Mouse (Mus musculus) testis, adult 2 months (tissue): Measurements from ENCODE around the gene Polr2a. TPM values are rescaled to one million over a fixed set of nuclear protein-coding genes. Genes with fewer than 3 reads are reported as not detected.
A peak's percentile ranks its signal among the peaks of the same experiment; 100 is the strongest.

ENCODE experiments used
- H3K27ac ChIP-seq: fragments of 200-500 bp; 2 replicates; pipeline ENCODE4 v1.5.1; 2012; ENCODE audit warnings: low read depth, low read length; ENCODE audit not compliant: control insufficient read depth, insufficient read depth
- H3K27me3 ChIP-seq: fragments of 200-500 bp; 2 replicates; pipeline ENCODE4 v1.6.1; 2012; ENCODE audit warnings: mild to moderate bottlenecking, low read length, moderate library complexity; ENCODE audit not compliant: control insufficient read depth, insufficient read depth
- H3K36me3 ChIP-seq: fragments of 200-500 bp; 2 replicates; pipeline ENCODE4 v1.6.1; 2012; ENCODE audit warnings: mild to moderate bottlenecking, low read length; ENCODE audit not compliant: control insufficient read depth, insufficient read depth
- H3K4me1 ChIP-seq: fragments of 200-500 bp; 2 replicates; pipeline ENCODE4 v1.6.1; 2012; ENCODE audit warnings: low read length; ENCODE audit not compliant: control insufficient read depth, insufficient read depth
- H3K4me3 ChIP-seq: fragments of 200-500 bp; 2 replicates; pipeline ENCODE4 v1.5.1; 2012; ENCODE audit warnings: low read depth, mild to moderate bottlenecking, low read length, moderate library complexity, mixed read lengths; ENCODE audit not compliant: control insufficient read depth
- CTCF ChIP-seq: fragments of 200-500 bp; IDR thresholded peaks from 2 replicates; pipeline ENCODE4 v1.5.1; 2012; ENCODE audit warnings: low read depth, mild to moderate bottlenecking, inconsistent platforms, low read length, moderate library complexity; ENCODE audit not compliant: control insufficient read depth, insufficient read depth, insufficient replicate concordance
- POLR2A ChIP-seq: fragments of 200-500 bp; IDR thresholded peaks from 2 replicates; pipeline ENCODE4 v1.6.1; 2012; ENCODE audit warnings: low read depth, mild to moderate bottlenecking, inconsistent platforms, low read length, moderate library complexity; ENCODE audit not compliant: control insufficient read depth
- polyA plus RNA-seq: library from polyadenylated mRNA; depleted of rRNA; stranded (reverse); fragments of >200 nt; gene quantifications from 2 replicates; pipeline ENCODE4 v1.2.3, GENCODE M21; 2012

The Polr2a gene
- polyA plus RNA-seq, 1 experiment: 75.8 TPM

DNA sequence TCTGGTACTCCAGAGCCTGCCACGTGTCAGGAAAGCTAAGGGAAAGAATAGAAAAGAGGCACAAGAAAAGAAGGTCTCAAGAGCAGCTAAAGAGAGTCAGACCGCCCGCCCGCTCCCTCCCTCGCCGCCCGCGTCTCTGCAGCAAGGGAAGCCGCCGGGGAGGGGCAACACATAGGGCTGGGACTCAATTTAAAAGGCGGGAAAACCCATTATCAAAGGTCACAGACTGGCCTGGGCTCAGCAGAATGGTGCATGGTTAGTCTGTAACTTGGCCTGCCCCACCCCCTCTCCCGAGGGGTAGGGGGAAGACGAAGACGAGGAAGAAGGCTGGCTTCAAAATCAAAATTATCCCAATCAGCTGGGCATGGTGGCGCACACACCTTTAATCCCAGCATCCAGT is 39.8 kb downstream of the Polr2a start:
- no peak for TF ChIP-seq CTCF
- TF ChIP-seq POLR2A: no peak
- no peak overlapping the region for H3K4me3 ChIP-seq
- H3K27me3 ChIP-seq: no peaks in the 10 kb centered on the region
- H3K4me1 ChIP-seq: peaks cover 2% of the 10 kb centered on the region
- no peak overlapping the region for H3K27ac ChIP-seq
- H3K36me3 ChIP-seq: no peaks in the 10 kb centered on the region

DNA sequence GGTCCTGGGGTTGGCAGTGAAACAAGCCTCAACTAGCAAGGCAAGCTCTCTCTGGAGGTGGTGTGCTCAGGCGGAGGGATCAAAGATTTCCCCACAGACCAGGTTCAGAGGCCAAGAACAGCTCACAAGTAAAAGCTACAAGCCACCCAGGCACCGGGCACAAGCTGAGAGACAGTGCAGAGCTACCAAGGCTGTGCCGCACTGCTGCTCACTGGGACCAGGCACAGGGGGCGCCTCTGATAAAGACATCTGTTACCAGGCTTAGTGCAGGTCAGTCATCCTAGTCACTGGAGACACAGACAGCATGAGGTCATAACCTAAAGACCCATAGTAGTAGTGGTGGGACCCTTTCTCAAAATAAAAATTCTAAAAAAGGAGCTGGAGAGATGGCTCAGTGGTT is 41.5 kb downstream of the Polr2a start:
- H3K4me1 ChIP-seq: peaks cover 4% of the 10 kb centered on the region

GRCm38 (mm10) chr11:69715929-69716328 is 42.5 kb downstream of the Polr2a start:
- H3K36me3 ChIP-seq: no peaks in the 10 kb centered on the region
- no peak overlapping the region for H3K4me3 ChIP-seq
- no peak for TF ChIP-seq POLR2A
- TF ChIP-seq CTCF: no peak
- peaks cover 4% of the 10 kb centered on the region for H3K4me1 ChIP-seq
- H3K27ac ChIP-seq: 0 out of 2 replicates have a peak overlapping the region, but pooled peaks have one; percentile 58
- no peaks in the 10 kb centered on the region for H3K27me3 ChIP-seq

More for the DNA sequence above, 41.5 kb downstream of the Polr2a start:
- Histone ChIP-seq H3K4me3 (no peak overlapping the region), H3K27ac (no peak overlapping the region; the same call in 1 of the 2 replicates), H3K27me3 (no peaks in the 10 kb centered on the region), H3K36me3 (no peaks in the 10 kb centered on the region)
- TF ChIP-seq POLR2A: no peak

DNA sequence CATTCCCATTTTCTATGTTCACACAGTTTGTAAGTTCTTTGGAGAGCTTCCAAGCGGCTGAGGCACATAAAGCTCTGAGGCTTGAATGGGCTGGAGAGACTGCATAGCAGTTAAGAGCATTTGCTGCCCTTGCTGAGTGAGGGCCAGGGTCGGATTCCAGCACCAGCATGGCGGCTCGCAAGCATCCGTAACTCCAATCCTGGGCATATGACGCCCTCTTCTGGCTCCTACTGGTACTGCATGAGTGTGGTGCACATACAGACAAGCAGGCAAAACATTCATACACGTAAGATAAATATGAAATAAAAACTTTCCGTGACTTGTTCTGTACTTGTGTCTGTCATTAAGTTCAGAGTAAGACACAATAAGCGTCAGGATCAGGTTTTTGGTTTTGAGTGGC is 43.0 kb downstream of the Polr2a start:
- H3K27ac ChIP-seq: peak overlapping the region; percentile 54; the same call in 1 of the 2 replicates
- peaks cover 4% of the 10 kb centered on the region for H3K4me1 ChIP-seq
- H3K27me3 ChIP-seq: no peaks in the 10 kb centered on the region
- no peaks in the 10 kb centered on the region for H3K36me3 ChIP-seq
- H3K4me3 ChIP-seq: peak overlapping the region; percentile 63
- TF ChIP-seq POLR2A: no peak
- peak; percentile 96 for TF ChIP-seq CTCF

DNA sequence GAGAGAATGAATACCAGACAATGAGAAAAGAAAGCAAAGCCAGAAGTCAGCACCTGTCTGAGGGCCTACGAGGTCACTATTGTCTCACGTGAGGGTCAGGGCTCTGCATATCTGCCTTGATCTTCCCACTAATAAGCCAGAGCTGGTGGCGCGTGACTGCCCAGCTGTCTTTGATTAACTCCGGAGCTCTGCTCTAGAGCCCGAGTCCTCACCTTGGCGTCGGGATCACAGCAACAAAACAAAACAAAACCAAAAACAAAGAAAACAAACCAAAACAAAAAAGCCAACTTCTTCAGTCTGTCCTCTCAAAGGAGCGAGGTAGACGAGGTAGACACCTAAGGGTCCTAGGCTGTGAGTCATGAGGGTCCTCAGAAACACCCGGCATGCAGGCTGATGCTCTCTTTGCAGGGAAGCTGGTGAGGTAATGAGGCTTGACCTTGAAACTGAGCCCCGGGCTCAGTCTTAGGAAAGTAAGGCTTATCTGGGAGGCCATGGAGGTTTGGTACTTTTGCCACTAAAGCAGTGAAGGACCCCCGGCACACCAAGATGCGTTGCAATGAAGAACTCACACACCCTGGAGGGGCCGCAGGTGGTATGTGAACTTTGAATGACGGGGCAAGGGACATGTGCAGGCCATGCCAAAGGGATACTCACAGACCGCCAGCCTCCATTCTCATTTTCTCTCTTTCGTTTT is 43.7 kb downstream of the Polr2a start:
- TF ChIP-seq CTCF (no peak), POLR2A (no peak)
- no peaks in the 10 kb centered on the region for H3K27me3 ChIP-seq
- peak overlapping the region; percentile 37; the same call in 1 of the 2 replicates for H3K27ac ChIP-seq
- no peaks in the 10 kb centered on the region for H3K36me3 ChIP-seq
- H3K4me1 ChIP-seq: peaks cover 4% of the 10 kb centered on the region
- no peak overlapping the region for H3K4me3 ChIP-seq

- Histone ChIP-seq H3K27ac (no peak overlapping the region), H3K4me3 (no peak overlapping the region), H3K4me1 (peaks cover 4% of the 10 kb centered on the region), H3K36me3 (no peaks in the 10 kb centered on the region), H3K27me3 (no peaks in the 10 kb centered on the region)
- TF ChIP-seq CTCF: no peak
These were observed 45.3 kb downstream of the Polr2a start for GRCm38 (mm10) chr11:69712954-69713672.

- H3K36me3 ChIP-seq: no peaks in the 10 kb centered on the region
- no peak overlapping the region for H3K27ac ChIP-seq
- no peaks in the 10 kb centered on the region for H3K27me3 ChIP-seq
- H3K4me3 ChIP-seq: no peak overlapping the region
- peaks cover 4% of the 10 kb centered on the region for H3K4me1 ChIP-seq
- no peak for TF ChIP-seq POLR2A
- TF ChIP-seq CTCF: no peak
These were observed 47.4 kb downstream of the Polr2a start for GRCm38 (mm10) chr11:69711082-69711481.
